Mouse (Mus musculus) hindbrain, embryonic 12.5 days (tissue): ENCODE data around the gene Igdcc3. TPM values are rescaled to one million over a fixed set of nuclear protein-coding genes. Genes with fewer than 3 reads are reported as not detected.

Experiments
- ATAC-seq: fragments of 200-750 bp; cut with Nextera tagmentation; 2 replicates; pipeline ENCODE4 v1.8.0; 2017; ENCODE audit warnings: moderate TSS enrichment; ENCODE audit not compliant: low FRiP score
- H3K27ac ChIP-seq: fragments of 300-500 bp; sonication (generic); 2 replicates; pipeline ENCODE4 v1.5.1; 2016; ENCODE audit warnings: mild to moderate bottlenecking
- H3K27me3 ChIP-seq: fragments of 300-500 bp; sonication (generic); 2 replicates; pipeline ENCODE4 v1.6.1; 2016; ENCODE audit warnings: mild to moderate bottlenecking
- H3K36me3 ChIP-seq: fragments of 300-500 bp; sonication (generic); 2 replicates; pipeline ENCODE4 v1.6.1; 2016; ENCODE audit warnings: mild to moderate bottlenecking
- H3K4me1 ChIP-seq: fragments of 300-500 bp; sonication (generic); 2 replicates; pipeline ENCODE4 v1.6.1; 2016
- H3K4me2 ChIP-seq: fragments of 300-500 bp; sonication (generic); replicated peaks from 2 replicates; pipeline ENCODE4 v1.6.1; 2016; ENCODE audit warnings: mild to moderate bottlenecking
- H3K4me3 ChIP-seq: fragments of 300-500 bp; sonication (generic); 2 replicates; pipeline ENCODE4 v1.5.1; 2016; ENCODE audit warnings: mild to moderate bottlenecking
- H3K9ac ChIP-seq: fragments of 300-500 bp; sonication (generic); 2 replicates; pipeline ENCODE4 v1.6.1; 2016; ENCODE audit warnings: mild to moderate bottlenecking, moderate library complexity
- H3K9me3 ChIP-seq: fragments of 300-500 bp; sonication (generic); replicated peaks from 2 replicates; pipeline ENCODE4 v1.6.1; 2016; ENCODE audit warnings: mild to moderate bottlenecking
- WGBS: fragments of 180-500 bp; shearing (Covaris S2); methylation state at CpG from one replicate; pipeline ENCODE4 v1.1.7; 2016; 5-methylcytosine and 5-hydroxymethylcytosine counted together
- polyA plus RNA-seq: library from polyadenylated mRNA; unstranded; fragments of >200 nt; fragmentation: Nextera tagmentation; extraction: Ambion mirVana; gene quantifications from 2 replicates; pipeline ENCODE4 v1.2.1, GENCODE M21; 2016

The Igdcc3 gene
- polyA plus RNA-seq, 1 experiment from 2014 or later = 34.4 TPM

DNA sequence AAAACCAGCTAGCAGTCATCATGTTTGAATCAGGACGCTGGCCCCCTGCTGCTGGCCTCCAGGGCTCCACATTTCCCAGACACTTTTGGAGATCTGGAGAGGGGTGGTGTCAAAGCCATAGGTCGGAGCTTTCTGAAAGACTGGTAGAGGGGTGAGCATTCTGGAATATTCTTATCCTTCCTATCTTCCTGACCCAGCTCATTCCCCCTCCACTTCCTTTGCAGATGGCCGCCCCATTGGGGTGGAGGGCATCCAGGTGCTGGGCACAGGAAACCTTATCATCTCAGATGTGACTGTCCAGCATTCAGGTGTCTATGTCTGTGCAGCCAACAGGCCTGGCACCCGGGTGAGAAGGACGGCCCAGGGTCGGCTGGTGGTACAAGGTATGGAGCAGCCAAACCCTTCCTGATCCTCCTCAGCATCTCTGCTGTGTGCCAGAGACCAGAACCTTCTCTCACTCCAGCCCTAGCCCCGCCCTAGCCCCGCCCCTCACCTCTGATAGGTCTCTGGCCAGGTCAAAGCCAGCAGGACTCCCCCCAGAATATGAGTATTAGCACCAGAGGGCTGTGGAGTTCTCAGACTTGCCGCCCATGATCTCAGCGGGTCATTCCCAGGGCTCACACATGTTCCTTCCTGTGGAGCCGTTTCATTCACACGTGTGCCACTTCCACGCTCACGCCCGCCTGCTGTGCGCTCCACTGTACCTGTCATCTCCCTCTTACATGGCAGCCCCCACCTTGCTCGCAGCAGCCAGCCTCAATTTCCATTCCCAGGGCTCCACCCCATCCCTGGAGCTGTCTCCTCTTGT is 39.0 kb downstream of the Igdcc3 start:
- no peaks in the 10 kb centered on the region for H3K9me3 ChIP-seq
- H3K9ac ChIP-seq = no peak overlapping the region
- peak overlapping the region; percentile 94 for H3K27ac ChIP-seq
- WGBS = 25% methylated on average over 17 of the region's 17 CpGs
- no peak overlapping the region for H3K4me3 ChIP-seq
- H3K27me3 ChIP-seq = 0 out of 2 replicates have a peak, but pooled peaks cover 2% of the 10 kb centered on the region
- H3K36me3 ChIP-seq = peaks cover 35% of the 10 kb centered on the region
- no peak for ATAC-seq
- H3K4me2 ChIP-seq = peak overlapping the region; percentile 15; the same call in 1 of the 2 replicates
- H3K4me1 ChIP-seq = peaks cover 80% of the 10 kb centered on the region

DNA sequence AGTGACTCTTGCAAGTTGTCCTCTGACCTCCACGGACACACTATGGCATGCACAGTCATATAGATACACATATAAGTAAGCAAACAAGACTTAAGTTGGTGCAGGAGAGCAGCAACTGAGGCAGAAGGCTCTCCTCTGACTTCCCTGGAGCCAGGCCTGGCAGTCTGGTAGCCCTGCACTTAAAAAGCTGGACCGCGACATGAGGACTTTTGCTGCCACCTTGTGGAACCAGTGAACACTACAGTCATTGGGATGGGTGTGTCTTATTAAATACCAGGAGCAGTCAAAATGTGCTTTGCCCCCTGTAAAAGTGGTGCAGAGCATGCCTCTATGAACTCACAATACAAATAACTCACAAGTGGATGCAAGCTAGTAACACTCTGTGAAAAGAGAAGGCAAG is 47.6 kb downstream of the Igdcc3 start:
- peak; percentile 41 for ATAC-seq
- H3K4me2 ChIP-seq = no peak overlapping the region
- H3K9me3 ChIP-seq = no peaks in the 10 kb centered on the region
- H3K27me3 ChIP-seq = no peaks in the 10 kb centered on the region
- H3K9ac ChIP-seq = no peak overlapping the region
- peaks cover 25% of the 10 kb centered on the region for H3K4me1 ChIP-seq
- H3K36me3 ChIP-seq = peaks cover 23% of the 10 kb centered on the region
- no peak overlapping the region for H3K27ac ChIP-seq
- WGBS = 5% methylated on average over 3 of the region's 3 CpGs
- H3K4me3 ChIP-seq = no peak overlapping the region

- H3K4me1 ChIP-seq = peaks cover 27% of the 10 kb centered on the region
Observed at GRCm38 (mm10) chr9:65190306-65190705, 49.3 kb downstream of the Igdcc3 start.

GRCm38 (mm10) chr9:65191389-65191754 is 50.4 kb downstream of the Igdcc3 start:
- no peaks in the 10 kb centered on the region for H3K9me3 ChIP-seq
- H3K9ac ChIP-seq = 0 out of 2 replicates have a peak overlapping the region, but pooled peaks have one; percentile 23
- H3K27ac ChIP-seq = peak overlapping the region; percentile 46
- ATAC-seq = no peak
- H3K27me3 ChIP-seq = no peaks in the 10 kb centered on the region
- H3K4me3 ChIP-seq = no peak overlapping the region
- peaks cover 37% of the 10 kb centered on the region for H3K4me1 ChIP-seq
- no peak overlapping the region for H3K4me2 ChIP-seq
- 19% methylated on average over 2 of the region's 2 CpGs for WGBS
- no peaks in the 10 kb centered on the region for H3K36me3 ChIP-seq

More at GRCm38 (mm10) chr9:65190306-65190705, 49.3 kb downstream of the Igdcc3 start:
- H3K9me3 ChIP-seq = no peaks in the 10 kb centered on the region
- no peaks in the 10 kb centered on the region for H3K27me3 ChIP-seq
- H3K4me3 ChIP-seq = no peak overlapping the region
- H3K9ac ChIP-seq = no peak overlapping the region
- WGBS = 40% methylated on average over 7 of the region's 7 CpGs
- 0 out of 2 replicates have a peak overlapping the region, but pooled peaks have one; percentile 44 for H3K27ac ChIP-seq
- no peak overlapping the region for H3K4me2 ChIP-seq
- ATAC-seq = no peak
- H3K36me3 ChIP-seq = peaks cover 9% of the 10 kb centered on the region; the same call in 1 of the 2 replicates

DNA sequence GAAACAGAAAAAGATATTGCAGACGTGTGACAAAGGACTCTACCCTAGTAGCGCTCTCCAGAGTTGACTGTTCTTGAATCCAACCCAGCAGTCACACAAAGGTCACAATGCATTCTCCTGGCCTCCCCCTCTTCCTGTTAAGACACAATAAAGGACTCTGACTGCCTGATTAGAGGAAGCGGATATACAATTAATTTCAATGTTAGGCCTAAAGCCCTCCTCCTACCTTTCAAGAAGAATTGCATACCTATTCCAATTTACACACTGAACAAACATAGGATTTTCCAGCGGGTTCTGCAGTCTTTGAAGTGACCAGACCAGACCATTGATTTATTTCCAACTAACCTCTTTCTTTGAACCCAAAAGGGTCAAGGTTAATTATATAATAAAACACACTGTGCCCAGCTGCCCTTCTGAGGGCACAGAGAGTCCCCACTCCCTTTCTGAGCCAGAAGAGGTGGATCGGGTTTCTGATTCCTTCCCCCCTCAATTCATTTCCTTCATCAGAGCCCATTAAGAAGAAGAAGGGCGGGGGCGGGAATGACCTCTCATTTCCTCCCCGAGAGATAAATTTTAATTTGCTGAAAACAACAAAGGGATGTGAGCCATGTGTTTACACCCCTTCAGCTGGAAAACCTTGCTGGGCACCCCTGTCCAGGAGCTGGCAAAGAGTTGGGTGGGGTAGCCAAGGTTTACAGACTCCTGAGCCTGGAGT is 50.9 kb downstream of the Igdcc3 start:
- no peak for ATAC-seq
- Histone ChIP-seq H3K27me3 (no peaks in the 10 kb centered on the region), H3K27ac (peak overlapping the region; percentile 46), H3K4me2 (no peak overlapping the region), H3K4me3 (no peak overlapping the region), H3K36me3 (no peaks in the 10 kb centered on the region), H3K4me1 (peaks cover 39% of the 10 kb centered on the region), H3K9ac (0 out of 2 replicates have a peak overlapping the region, but pooled peaks have one; percentile 23), H3K9me3 (no peaks in the 10 kb centered on the region)
- 15% methylated on average over 8 of the region's 8 CpGs for WGBS

GRCm38 (mm10) chr9:65193214-65193613 is 52.2 kb downstream of the Igdcc3 start:
- Histone ChIP-seq H3K4me3 (no peak overlapping the region), H3K27me3 (no peaks in the 10 kb centered on the region), H3K36me3 (no peaks in the 10 kb centered on the region), H3K4me2 (no peak overlapping the region), H3K9me3 (no peaks in the 10 kb centered on the region), H3K9ac (no peak overlapping the region), H3K27ac (no peak overlapping the region), H3K4me1 (peaks cover 39% of the 10 kb centered on the region)
- 67% methylated on average over 12 of the region's 12 CpGs for WGBS
- no peak for ATAC-seq

GRCm38 (mm10) chr9:65195053-65195452 is 54.1 kb downstream of the Igdcc3 start, which contains the start of gene Parp16:
TSS of gene Parp16 (plus strand) at chr9:65195353.
- H3K9ac ChIP-seq = peak within 1 kb of the TSS; percentile 36; the same call in 1 of the 2 replicates

DNA sequence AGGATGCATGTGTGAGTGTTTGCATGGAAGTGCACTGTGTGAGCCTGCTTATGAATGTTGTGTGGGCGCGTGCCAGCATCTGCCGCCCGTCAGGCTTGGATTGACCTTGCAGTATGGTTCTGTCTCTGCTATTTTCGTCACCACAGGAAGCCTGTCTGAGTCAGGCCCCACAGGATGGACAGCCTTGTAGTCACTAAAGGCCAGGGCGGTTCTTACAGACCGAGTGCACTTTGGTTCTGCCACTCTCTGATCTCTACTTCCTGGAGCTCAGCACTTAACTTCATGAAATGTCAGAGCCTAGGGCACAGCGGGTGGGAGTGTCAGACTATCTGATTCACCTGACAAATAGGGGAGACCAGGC is 54.6 kb downstream of the Igdcc3 start:
- ATAC-seq = no peak
- no peaks in the 10 kb centered on the region for H3K9me3 ChIP-seq
- no peak overlapping the region for H3K4me3 ChIP-seq
- H3K9ac ChIP-seq = peak overlapping the region; percentile 36; the same call in 1 of the 2 replicates
- WGBS = 33% methylated on average over 8 of the region's 8 CpGs
- peaks cover 33% of the 10 kb centered on the region for H3K4me1 ChIP-seq
- H3K27ac ChIP-seq = peak overlapping the region; percentile 90
- no peaks in the 10 kb centered on the region for H3K36me3 ChIP-seq
- H3K4me2 ChIP-seq = no peak overlapping the region
- H3K27me3 ChIP-seq = no peaks in the 10 kb centered on the region

More at GRCm38 (mm10) chr9:65195053-65195452, 54.1 kb downstream of the Igdcc3 start, which contains the start of gene Parp16:
- Histone ChIP-seq H3K27ac (peak within 1 kb of the TSS; percentile 90), H3K4me1 (peaks cover 39% of the 10 kb centered on the region), H3K27me3 (no peaks in the 10 kb centered on the region), H3K36me3 (no peaks in the 10 kb centered on the region), H3K9me3 (no peaks in the 10 kb centered on the region), H3K4me2 (peak within 1 kb of the TSS; percentile 41; the same call in 1 of the 2 replicates), H3K4me3 (no peak within 1 kb of the TSS)
- 81% methylated on average over 4 of the region's 4 CpGs for WGBS
- ATAC-seq = no peak

DNA sequence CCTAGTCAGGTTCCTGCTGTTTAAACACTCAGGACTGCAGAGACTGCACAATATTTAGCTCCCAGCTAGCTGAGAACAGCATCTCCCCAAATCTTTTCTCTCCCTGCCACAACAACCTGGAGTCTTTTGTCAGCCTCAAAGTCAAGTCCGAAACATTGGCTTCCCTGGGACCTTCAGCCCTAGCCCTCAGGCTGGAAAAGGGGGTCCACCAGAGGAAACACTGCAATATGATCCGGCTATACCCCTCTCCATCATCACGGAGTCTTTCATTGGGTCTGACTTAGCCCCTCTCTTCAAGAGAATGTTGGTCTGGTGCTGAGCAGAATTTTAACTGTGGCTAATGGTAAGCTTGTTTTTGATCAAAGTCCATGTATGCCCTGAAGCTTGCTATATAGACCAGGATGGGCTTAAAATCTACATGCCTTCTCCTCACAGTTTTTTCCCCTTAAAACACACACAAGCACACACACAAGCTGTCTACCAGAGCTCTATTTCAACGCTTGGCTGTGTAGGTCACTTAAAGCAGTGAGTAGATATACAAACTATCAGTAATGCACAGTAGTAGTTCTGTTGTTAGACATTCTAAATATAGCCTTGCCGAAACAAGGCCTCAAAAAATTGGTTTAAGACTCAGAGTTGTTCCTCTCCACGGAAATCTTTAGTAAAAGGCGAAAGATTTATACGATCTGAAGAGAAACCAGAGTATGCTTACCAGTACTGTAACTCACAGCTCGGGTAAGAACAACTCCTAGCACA is 55.2 kb downstream of the Igdcc3 start:
- WGBS = 4% methylated on average over 9 of the region's 9 CpGs
- Histone ChIP-seq H3K4me1 (peaks cover 28% of the 10 kb centered on the region), H3K9ac (peak overlapping the region; percentile 36; the same call in 1 of the 2 replicates), H3K36me3 (no peaks in the 10 kb centered on the region), H3K4me3 (no peak overlapping the region), H3K27me3 (no peaks in the 10 kb centered on the region), H3K27ac (peak overlapping the region; percentile 90), H3K9me3 (no peaks in the 10 kb centered on the region), H3K4me2 (peak overlapping the region; percentile 41)
- peak; percentile 83 for ATAC-seq

- H3K4me2 ChIP-seq = peak overlapping the region; percentile 41
- H3K4me1 ChIP-seq = peaks cover 20% of the 10 kb centered on the region
- 21% methylated on average over 26 of the region's 26 CpGs for WGBS
- 0 out of 2 replicates have a peak overlapping the region, but pooled peaks have one; percentile 18 for H3K9ac ChIP-seq
- peak; percentile 80 for ATAC-seq
- H3K36me3 ChIP-seq = no peaks in the 10 kb centered on the region
- H3K4me3 ChIP-seq = no peak overlapping the region
- no peaks in the 10 kb centered on the region for H3K27me3 ChIP-seq
- peak overlapping the region; percentile 90 for H3K27ac ChIP-seq
- no peaks in the 10 kb centered on the region for H3K9me3 ChIP-seq
Observed at GRCm38 (mm10) chr9:65196738-65197569, 56.0 kb downstream of the Igdcc3 start.

DNA sequence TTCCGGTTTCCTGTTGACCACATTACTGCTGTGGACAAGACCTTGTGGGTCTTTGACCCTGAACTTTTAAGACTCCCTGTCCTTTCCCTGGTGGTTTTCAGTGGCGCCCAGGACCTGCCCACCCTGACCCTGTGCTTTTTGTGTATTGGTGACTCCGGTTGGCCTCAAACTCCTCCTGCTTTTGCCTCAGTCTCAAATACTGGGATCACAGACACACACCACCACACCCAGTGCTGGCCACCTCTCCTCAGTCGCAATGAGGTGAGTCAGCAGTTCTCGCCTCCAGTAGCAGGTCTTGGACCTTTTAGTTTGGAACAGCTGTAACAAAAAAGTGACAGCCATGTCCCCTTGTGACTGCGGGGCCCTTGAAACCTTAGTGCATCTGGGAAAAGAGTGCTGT is 56.8 kb downstream of the Igdcc3 start:
- no peaks in the 10 kb centered on the region for H3K9me3 ChIP-seq
- no peak overlapping the region for H3K4me3 ChIP-seq
- 0 out of 2 replicates have a peak overlapping the region, but pooled peaks have one; percentile 27 for H3K9ac ChIP-seq
- H3K4me2 ChIP-seq = no peak overlapping the region
- H3K27ac ChIP-seq = no peak overlapping the region
- peaks cover 14% of the 10 kb centered on the region for H3K4me1 ChIP-seq
- no peaks in the 10 kb centered on the region for H3K36me3 ChIP-seq
- WGBS = 82% methylated on average over 6 of the region's 6 CpGs
- ATAC-seq = no peak
- H3K27me3 ChIP-seq = no peaks in the 10 kb centered on the region
